Mouse (Mus musculus) gastrocnemius, adult 8-10 months (tissue): Measurements from ENCODE around the gene Ccr3. TPM values are rescaled to one million over a fixed set of nuclear protein-coding genes. Genes with fewer than 3 reads are reported as not detected.
"Not testable (repeated sequence)": the region's sequence is repeated elsewhere in the genome, so short reads cannot be mapped to it uniquely, and the experiment has no call there.

Experiments
- DNase-seq, 2 experiments: peaks; one replicate each; pipeline ENCODE4 v3.0.0; 2022; ENCODE audit warnings: low spot score in 2 of 2
- total RNA-seq, 4 experiments: library from RNA; stranded (reverse); gene quantifications; 2 replicates each; pipeline ENCODE4 v1.2.4; 2022

Ccr3 gene
- total RNA-seq, 4 experiments from 2014 or later: 0.09 TPM; not detected in 3

- no peak for DNase-seq
These were observed 19.2 kb downstream of the Ccr3 start for GRCm38 (mm10) chr9:124040932-124041331.

DNA sequence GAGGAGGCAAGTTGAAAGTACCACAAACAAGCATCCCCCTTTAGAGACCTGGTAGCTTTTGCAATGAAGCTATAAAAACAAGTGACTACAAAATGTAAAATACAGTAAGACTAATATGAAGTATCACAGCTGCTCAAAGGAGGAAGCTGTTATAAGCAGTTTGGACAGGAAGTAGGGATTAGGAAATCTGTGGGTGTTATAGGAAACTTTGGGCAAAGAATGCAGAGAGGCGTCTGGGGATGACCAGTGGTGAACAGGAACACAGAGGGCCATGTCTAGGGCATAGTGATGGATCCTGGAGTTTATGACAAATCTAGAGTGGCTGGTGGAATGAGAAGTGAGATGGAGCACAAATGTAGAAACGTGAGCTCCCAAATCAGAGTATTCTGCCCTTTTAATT is 31.8 kb downstream of the Ccr3 start:
- no peak for DNase-seq

DNA sequence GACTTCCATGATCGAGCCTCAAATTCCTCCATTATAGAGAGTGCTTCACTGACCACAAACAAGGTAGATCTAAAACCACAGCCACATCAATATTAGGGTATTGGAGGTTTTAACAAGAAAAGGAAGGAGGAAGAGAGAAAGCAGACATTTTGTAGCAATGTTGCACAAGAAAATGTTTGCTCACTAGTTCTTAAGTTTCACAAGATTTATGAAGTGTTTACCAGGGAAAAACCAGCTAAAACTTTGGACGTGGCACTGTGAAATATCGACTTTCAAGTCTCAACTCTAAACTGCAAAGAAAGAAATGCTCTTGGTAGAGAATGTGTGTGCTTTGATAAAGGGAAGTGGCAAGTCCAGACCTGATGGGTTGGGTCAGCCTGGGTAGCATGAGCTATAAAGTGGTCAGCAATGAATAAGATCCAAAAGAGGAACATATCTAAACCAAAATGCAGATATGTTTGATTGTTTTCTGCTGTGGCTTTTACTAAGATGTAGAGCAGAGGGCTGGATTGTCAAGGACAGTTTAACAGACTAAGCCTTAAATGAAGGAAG is 34.5 kb downstream of the Ccr3 start:
- DNase-seq: no peak

DNA sequence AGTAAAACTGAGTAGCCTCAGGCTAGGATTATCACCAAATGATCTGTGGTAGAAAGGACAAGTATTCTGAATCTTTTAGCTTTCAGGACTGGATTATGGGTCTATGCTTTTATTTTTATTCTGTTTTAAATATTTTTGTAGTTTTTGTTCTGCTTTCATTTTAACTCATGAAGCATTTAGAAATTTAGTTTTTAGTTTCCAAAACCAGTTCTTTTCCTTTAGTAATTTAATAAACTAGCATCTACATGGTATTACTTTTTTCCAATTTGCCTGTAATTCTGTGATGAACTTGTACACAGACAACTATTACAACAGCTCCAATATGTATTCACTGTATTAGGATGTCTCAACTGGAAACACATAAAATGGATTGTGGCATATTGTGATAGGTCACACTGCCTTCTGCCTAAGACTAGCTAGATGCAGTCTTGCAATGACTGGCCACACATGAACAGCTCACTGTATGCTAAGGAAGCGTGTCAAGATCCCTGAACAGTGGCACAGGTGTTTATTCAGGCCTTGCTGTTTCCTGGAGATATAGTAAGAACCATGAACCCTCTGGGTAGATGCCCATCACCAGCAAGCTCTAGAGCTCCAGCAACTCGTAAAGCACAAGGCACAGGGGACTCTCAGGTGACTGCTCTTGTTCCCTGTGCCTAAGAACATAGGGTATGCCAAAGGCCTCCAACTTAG is 38.0 kb downstream of the Ccr3 start:
- DNase-seq: no peak

DNA sequence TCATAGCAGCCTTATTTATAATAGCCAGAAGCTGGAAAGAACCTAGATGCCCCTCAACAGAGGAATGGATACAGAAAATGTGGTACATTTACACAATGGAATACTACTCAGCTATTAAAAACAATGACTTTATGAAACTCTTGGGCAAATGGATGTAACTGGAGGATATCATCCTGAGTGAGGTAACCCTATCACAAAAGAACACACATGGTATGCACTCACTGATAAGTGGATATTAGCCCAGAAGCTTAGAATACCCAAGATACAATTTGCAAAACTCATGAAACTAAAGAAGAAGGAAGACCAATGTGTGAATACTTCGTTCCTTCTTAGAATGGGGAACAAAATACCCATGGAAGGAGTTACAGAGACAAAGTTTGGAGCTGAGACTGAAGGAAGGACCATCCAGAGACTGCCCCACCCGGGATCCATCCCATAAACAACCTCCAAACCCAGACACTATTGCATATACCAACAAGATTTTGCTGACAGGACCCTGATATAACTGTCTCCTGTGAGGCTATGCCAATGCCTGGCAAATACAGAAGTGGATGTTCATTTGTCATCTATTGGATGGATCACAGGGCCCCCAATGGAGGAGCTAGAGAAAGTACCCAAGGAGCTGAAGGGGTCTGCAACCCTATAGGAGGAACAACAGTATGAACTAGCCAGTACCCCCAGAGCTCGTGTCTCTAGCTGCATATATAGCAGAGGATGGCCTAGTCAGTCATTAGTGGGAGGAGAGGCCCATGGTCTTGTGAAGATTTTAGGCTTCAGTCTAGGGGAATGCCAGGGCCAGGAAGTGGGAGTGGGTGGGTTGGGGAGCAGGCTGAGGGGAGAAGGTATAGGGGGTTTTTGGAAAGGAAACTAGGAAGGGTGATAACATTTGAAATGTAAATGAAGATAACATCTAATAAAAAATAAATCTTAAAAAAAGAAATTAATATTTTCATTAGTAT is 40.0 kb downstream of the Ccr3 start:
- DNase-seq: not testable (repeated sequence)

- no peak for DNase-seq
These were observed 44.9 kb downstream of the Ccr3 start for GRCm38 (mm10) chr9:124066572-124067103.

DNA sequence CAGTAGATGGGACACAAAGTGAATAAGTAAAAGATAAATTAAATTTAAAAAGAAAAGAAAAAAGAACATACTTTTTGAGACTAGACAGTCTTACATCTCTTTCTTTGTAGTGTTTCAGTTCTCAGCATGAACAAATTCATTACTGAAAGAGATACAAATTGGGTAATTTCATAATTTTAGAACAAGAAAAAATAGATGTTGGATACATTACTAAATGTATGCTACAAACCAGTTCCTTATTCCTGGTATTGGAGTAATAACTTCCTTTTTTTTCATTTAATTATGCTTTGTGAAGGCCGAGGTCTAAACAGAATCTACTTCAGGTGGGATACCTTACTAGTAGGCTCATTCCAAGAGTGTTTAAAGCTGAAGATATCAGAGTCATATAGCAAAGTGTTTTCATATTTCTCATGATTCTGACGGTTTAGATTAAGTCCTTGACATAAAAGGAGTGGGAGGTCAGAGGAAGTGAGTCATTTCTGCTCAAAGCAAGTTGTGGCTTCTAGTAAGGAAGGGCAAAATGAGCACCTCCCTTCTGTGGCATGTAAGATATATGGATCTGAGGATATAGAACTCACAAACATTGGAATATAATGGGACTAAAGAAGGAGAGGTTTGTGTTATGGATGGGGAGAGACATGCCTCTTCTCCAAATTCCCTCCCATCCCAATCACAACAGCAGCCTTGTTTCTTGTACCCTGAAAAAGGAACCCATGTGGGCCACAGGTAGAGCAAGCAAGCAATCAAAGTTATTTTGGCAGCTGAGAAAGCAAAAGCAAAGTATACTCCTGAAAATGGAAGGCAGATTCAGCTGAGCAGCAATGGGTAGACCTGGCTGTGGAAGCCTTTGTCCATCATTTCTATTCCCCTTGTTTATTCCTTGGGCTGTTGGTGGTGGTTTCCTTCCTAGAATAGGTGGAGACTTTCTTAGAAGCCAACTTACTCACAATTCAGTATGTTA is 46.6 kb downstream of the Ccr3 start:
- DNase-seq: no peak

DNA sequence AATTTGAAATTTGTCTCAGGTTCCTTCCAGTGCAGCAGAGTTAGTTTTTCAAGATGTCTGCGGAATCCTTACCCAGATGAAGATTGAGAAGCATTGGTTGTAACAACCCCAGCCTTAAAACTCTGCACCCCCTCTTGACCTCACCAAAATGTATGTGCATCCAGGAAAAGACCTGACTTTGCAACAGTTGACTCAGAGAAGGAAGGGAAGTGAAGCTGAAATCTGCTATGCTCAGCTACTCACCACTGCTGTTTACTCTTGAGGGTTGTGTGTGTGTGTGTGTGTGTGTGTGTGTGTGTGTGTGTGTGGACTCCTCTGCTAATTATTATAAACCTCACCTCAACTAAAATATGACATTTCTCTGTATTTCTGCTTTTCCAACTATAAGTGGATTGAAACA is 49.7 kb downstream of the Ccr3 start:
- no peak for DNase-seq

DNA sequence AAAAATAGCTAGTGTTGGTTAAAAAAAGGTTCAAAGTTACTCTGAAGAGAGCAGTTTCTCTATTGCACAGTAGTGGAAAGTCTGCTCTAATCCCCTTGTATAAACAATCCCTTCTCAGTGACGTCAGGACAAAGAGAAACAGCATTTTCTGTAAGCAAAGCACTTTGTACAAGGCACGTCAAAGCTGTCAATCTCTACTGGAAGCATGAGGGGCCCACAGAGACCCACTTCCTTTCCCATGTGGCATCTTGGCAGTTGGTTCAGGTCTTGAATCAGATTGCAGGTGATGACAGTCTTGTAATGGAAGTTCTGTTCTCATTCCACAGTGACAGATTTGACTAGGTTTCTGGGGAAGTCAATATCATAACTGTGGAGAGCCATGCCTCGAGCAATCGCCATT is 58.0 kb downstream of the Ccr3 start:
- no peak for DNase-seq

- not testable (repeated sequence) for DNase-seq
These were observed 58.7 kb downstream of the Ccr3 start for GRCm38 (mm10) chr9:124080471-124080870.

Other genes starting within 250 kb of the Ccr3 start
- gene Cxcr6, start 215.5 kb upstream of the Ccr3 start, total RNA-seq: not detected
- gene Fyco1, start 170.1 kb upstream of the Ccr3 start, total RNA-seq: 100 to 1,000 TPM; 151 to 190 (median 177) TPM
- not detected for gene Xcr1, start 159.9 kb upstream of the Ccr3 start, total RNA-seq
- under 1 TPM in 2 of 4 experiments, not detected in 2; 0.09 to 0.21 TPM for gene Ccr1, start 53.3 kb upstream of the Ccr3 start, total RNA-seq
- gene Ccr1l1, start 43.6 kb upstream of the Ccr3 start, total RNA-seq: not detected
- under 1 TPM; 0.22 to 0.65 (median 0.43) TPM for gene Ccr2, start 80.0 kb downstream of the Ccr3 start, total RNA-seq
- under 1 TPM in 1 of 4 experiments, not detected in 3; 0.03 TPM for gene Ccr5, start 99.6 kb downstream of the Ccr3 start, total RNA-seq